Mouse (Mus musculus): Measurements from ENCODE around the gene Map4k3. TPM values are rescaled to one million over a fixed set of nuclear protein-coding genes. Genes with fewer than 3 reads are reported as not detected.
A peak's percentile ranks its signal among the peaks of the same experiment; 100 is the strongest.

Map4k3 gene
- polyA plus RNA-seq, 1 experiment from 2014 or later: 36.5 TPM

GRCm38 (mm10) chr17:80635794-80636193 is 92.5 kb downstream of the Map4k3 start:
- no peak for ATAC-seq (ENCODE audit: low FRiP score, low TSS enrichment)
- no peak overlapping the region for H3K9ac ChIP-seq (ENCODE audit: low read depth, low read length)
- 0 out of 2 replicates have a peak, but pooled peaks cover 4% of the 10 kb centered on the region for H3K4me1 ChIP-seq (ENCODE audit: control insufficient read depth, insufficient read depth, low read length)
- WGBS: 75% methylated on average over 1 of the region's 1 CpGs
- H3K4me2 ChIP-seq (replicated peaks; ENCODE audit: low read depth, low read length): no peak overlapping the region
- H3K36me3 ChIP-seq (ENCODE audit: control insufficient read depth, insufficient read depth, low read length): peaks cover 20% of the 10 kb centered on the region
- no peak overlapping the region for H3K27ac ChIP-seq (ENCODE audit: low read depth, low read length)
- no peaks in the 10 kb centered on the region for H3K27me3 ChIP-seq (ENCODE audit: control insufficient read depth, insufficient read depth, low read length)
- H3K4me3 ChIP-seq (ENCODE audit: low read length): no peak overlapping the region
- H3K9me3 ChIP-seq (ENCODE audit: control insufficient read depth, low read length): no peaks in the 10 kb centered on the region

- peaks cover 20% of the 10 kb centered on the region for H3K36me3 ChIP-seq (ENCODE audit: control insufficient read depth, insufficient read depth, low read length)
- no peak overlapping the region for H3K4me3 ChIP-seq (ENCODE audit: low read length)
- no peak overlapping the region for H3K4me2 ChIP-seq (replicated peaks; ENCODE audit: low read depth, low read length)
- no peak for ATAC-seq (ENCODE audit: low FRiP score, low TSS enrichment)
- H3K9ac ChIP-seq (ENCODE audit: low read depth, low read length): no peak overlapping the region
- no peak overlapping the region for H3K27ac ChIP-seq (ENCODE audit: low read depth, low read length)
- WGBS: 92% methylated on average over 5 of the region's 5 CpGs
- H3K4me1 ChIP-seq (ENCODE audit: control insufficient read depth, insufficient read depth, low read length): no peaks in the 10 kb centered on the region
- no peaks in the 10 kb centered on the region for H3K27me3 ChIP-seq (ENCODE audit: control insufficient read depth, insufficient read depth, low read length)
- no peaks in the 10 kb centered on the region for H3K9me3 ChIP-seq (ENCODE audit: control insufficient read depth, low read length)
Observed at GRCm38 (mm10) chr17:80632846-80633245, 95.4 kb downstream of the Map4k3 start.

- H3K36me3 ChIP-seq (ENCODE audit: control insufficient read depth, insufficient read depth, low read length): peaks cover 22% of the 10 kb centered on the region
Observed at GRCm38 (mm10) chr17:80632354-80632753, 95.9 kb downstream of the Map4k3 start.

GRCm38 (mm10) chr17:80631028-80631427 is 97.3 kb downstream of the Map4k3 start:
- no peak for ATAC-seq (ENCODE audit: low FRiP score, low TSS enrichment)
- H3K9ac ChIP-seq (ENCODE audit: low read depth, low read length): no peak overlapping the region
- no peak overlapping the region for H3K4me3 ChIP-seq (ENCODE audit: low read length)
- peaks cover 21% of the 10 kb centered on the region for H3K36me3 ChIP-seq (ENCODE audit: control insufficient read depth, insufficient read depth, low read length)
- WGBS: 94% methylated on average over 3 of the region's 3 CpGs
- H3K27me3 ChIP-seq (ENCODE audit: control insufficient read depth, insufficient read depth, low read length): no peaks in the 10 kb centered on the region
- no peak overlapping the region for H3K4me2 ChIP-seq (replicated peaks; ENCODE audit: low read depth, low read length)
- no peaks in the 10 kb centered on the region for H3K4me1 ChIP-seq (ENCODE audit: control insufficient read depth, insufficient read depth, low read length)
- H3K9me3 ChIP-seq (ENCODE audit: control insufficient read depth, low read length): no peaks in the 10 kb centered on the region
- H3K27ac ChIP-seq (ENCODE audit: low read depth, low read length): no peak overlapping the region

More at GRCm38 (mm10) chr17:80632354-80632753, 95.9 kb downstream of the Map4k3 start:
- 94% methylated on average over 4 of the region's 4 CpGs for WGBS
- Histone ChIP-seq H3K27me3 (ENCODE audit: control insufficient read depth, insufficient read depth, low read length) (no peaks in the 10 kb centered on the region), H3K27ac (ENCODE audit: low read depth, low read length) (no peak overlapping the region), H3K9ac (ENCODE audit: low read depth, low read length) (no peak overlapping the region), H3K4me2 (replicated peaks; ENCODE audit: low read depth, low read length) (no peak overlapping the region), H3K9me3 (ENCODE audit: control insufficient read depth, low read length) (no peaks in the 10 kb centered on the region), H3K4me3 (ENCODE audit: low read length) (no peak overlapping the region), H3K4me1 (ENCODE audit: control insufficient read depth, insufficient read depth, low read length) (no peaks in the 10 kb centered on the region)
- ATAC-seq (ENCODE audit: low FRiP score, low TSS enrichment): no peak

GRCm38 (mm10) chr17:80624979-80625378 is 103.3 kb downstream of the Map4k3 start:
- Histone ChIP-seq H3K27me3 (ENCODE audit: control insufficient read depth, insufficient read depth, low read length) (no peaks in the 10 kb centered on the region), H3K9ac (ENCODE audit: low read depth, low read length) (no peak overlapping the region), H3K27ac (ENCODE audit: low read depth, low read length) (no peak overlapping the region), H3K9me3 (ENCODE audit: control insufficient read depth, low read length) (no peaks in the 10 kb centered on the region), H3K4me3 (ENCODE audit: low read length) (no peak overlapping the region), H3K4me2 (replicated peaks; ENCODE audit: low read depth, low read length) (no peak overlapping the region), H3K36me3 (ENCODE audit: control insufficient read depth, insufficient read depth, low read length) (peaks cover 5% of the 10 kb centered on the region; the same call in 1 of the 2 replicates), H3K4me1 (ENCODE audit: control insufficient read depth, insufficient read depth, low read length) (no peaks in the 10 kb centered on the region)
- no peak for ATAC-seq (ENCODE audit: low FRiP score, low TSS enrichment)

GRCm38 (mm10) chr17:80621691-80622090 is 106.6 kb downstream of the Map4k3 start:
- H3K9me3 ChIP-seq (ENCODE audit: control insufficient read depth, low read length): no peaks in the 10 kb centered on the region
- H3K9ac ChIP-seq (ENCODE audit: low read depth, low read length): no peak overlapping the region
- no peak overlapping the region for H3K4me3 ChIP-seq (ENCODE audit: low read length)
- H3K27ac ChIP-seq (ENCODE audit: low read depth, low read length): no peak overlapping the region
- H3K4me2 ChIP-seq (replicated peaks; ENCODE audit: low read depth, low read length): no peak overlapping the region
- no peaks in the 10 kb centered on the region for H3K4me1 ChIP-seq (ENCODE audit: control insufficient read depth, insufficient read depth, low read length)
- 82% methylated on average over 4 of the region's 4 CpGs for WGBS
- H3K27me3 ChIP-seq (ENCODE audit: control insufficient read depth, insufficient read depth, low read length): no peaks in the 10 kb centered on the region
- peaks cover 15% of the 10 kb centered on the region for H3K36me3 ChIP-seq (ENCODE audit: control insufficient read depth, insufficient read depth, low read length)
- ATAC-seq (ENCODE audit: low FRiP score, low TSS enrichment): no peak

GRCm38 (mm10) chr17:80620786-80621423 is 107.4 kb downstream of the Map4k3 start:
- no peaks in the 10 kb centered on the region for H3K27me3 ChIP-seq (ENCODE audit: control insufficient read depth, insufficient read depth, low read length)
- ATAC-seq (ENCODE audit: low FRiP score, low TSS enrichment): peak; percentile 39
- H3K4me2 ChIP-seq (replicated peaks; ENCODE audit: low read depth, low read length): no peak overlapping the region
- H3K4me1 ChIP-seq (ENCODE audit: control insufficient read depth, insufficient read depth, low read length): no peaks in the 10 kb centered on the region
- no peaks in the 10 kb centered on the region for H3K9me3 ChIP-seq (ENCODE audit: control insufficient read depth, low read length)
- H3K27ac ChIP-seq (ENCODE audit: low read depth, low read length): no peak overlapping the region
- H3K36me3 ChIP-seq (ENCODE audit: control insufficient read depth, insufficient read depth, low read length): peaks cover 17% of the 10 kb centered on the region
- WGBS: 65% methylated on average over 5 of the region's 5 CpGs
- H3K4me3 ChIP-seq (ENCODE audit: low read length): no peak overlapping the region
- H3K9ac ChIP-seq (ENCODE audit: low read depth, low read length): no peak overlapping the region

GRCm38 (mm10) chr17:80619556-80619955 is 108.7 kb downstream of the Map4k3 start:
- WGBS: 89% methylated on average over 13 of the region's 13 CpGs
- Histone ChIP-seq H3K36me3 (ENCODE audit: control insufficient read depth, insufficient read depth, low read length) (peaks cover 27% of the 10 kb centered on the region), H3K9me3 (ENCODE audit: control insufficient read depth, low read length) (no peaks in the 10 kb centered on the region)

GRCm38 (mm10) chr17:80618890-80619289 is 109.4 kb downstream of the Map4k3 start:
- no peak for ATAC-seq (ENCODE audit: low FRiP score, low TSS enrichment)
- Histone ChIP-seq H3K4me1 (ENCODE audit: control insufficient read depth, insufficient read depth, low read length) (no peaks in the 10 kb centered on the region), H3K4me3 (ENCODE audit: low read length) (no peak overlapping the region), H3K27ac (ENCODE audit: low read depth, low read length) (no peak overlapping the region), H3K36me3 (ENCODE audit: control insufficient read depth, insufficient read depth, low read length) (peaks cover 31% of the 10 kb centered on the region), H3K9ac (ENCODE audit: low read depth, low read length) (no peak overlapping the region), H3K4me2 (replicated peaks; ENCODE audit: low read depth, low read length) (no peak overlapping the region), H3K9me3 (ENCODE audit: control insufficient read depth, low read length) (no peaks in the 10 kb centered on the region), H3K27me3 (ENCODE audit: control insufficient read depth, insufficient read depth, low read length) (no peaks in the 10 kb centered on the region)
- 80% methylated on average over 5 of the region's 5 CpGs for WGBS

More at GRCm38 (mm10) chr17:80619556-80619955, 108.7 kb downstream of the Map4k3 start:
- H3K27ac ChIP-seq (ENCODE audit: low read depth, low read length): no peak overlapping the region
- no peak for ATAC-seq (ENCODE audit: low FRiP score, low TSS enrichment)
- H3K27me3 ChIP-seq (ENCODE audit: control insufficient read depth, insufficient read depth, low read length): no peaks in the 10 kb centered on the region
- H3K4me2 ChIP-seq (replicated peaks; ENCODE audit: low read depth, low read length): no peak overlapping the region
- no peak overlapping the region for H3K4me3 ChIP-seq (ENCODE audit: low read length)
- no peak overlapping the region for H3K9ac ChIP-seq (ENCODE audit: low read depth, low read length)
- no peaks in the 10 kb centered on the region for H3K4me1 ChIP-seq (ENCODE audit: control insufficient read depth, insufficient read depth, low read length)

Measured in kidney, embryonic 14.5 days (tissue).